Mouse (Mus musculus) lung, embryonic 14.5 days (tissue): ENCODE measurements at regions not wholly inside any gene's neighbourhood (a gene's known extent, or its start where the extent isn't known, plus 50 kb on each side); places are given as distances from the start of the nearest gene placed in this dataset.

Experiments used
- ATAC-seq: fragments of 200-750 bp; cut with Nextera tagmentation; 2 replicates; pipeline ENCODE4 v1.8.0; 2017; ENCODE audit warnings: mild to moderate bottlenecking, moderate TSS enrichment, moderate library complexity; ENCODE audit not compliant: insufficient read depth
- DNase-seq: peaks from one replicate; pipeline ENCODE4 v3.0.0-alpha.2; 2015
- H3K27ac ChIP-seq: fragments of 300-500 bp; sonication (generic); 2 replicates; pipeline ENCODE4 v1.5.1; 2014; ENCODE audit warnings: low read depth, mild to moderate bottlenecking, moderate library complexity
- H3K27me3 ChIP-seq: fragments of 300-500 bp; sonication (generic); 2 replicates; pipeline ENCODE4 v1.6.1; 2014; ENCODE audit warnings: low read length, control low read depth; ENCODE audit not compliant: insufficient read depth
- H3K36me3 ChIP-seq: fragments of 300-500 bp; sonication (generic); 2 replicates; pipeline ENCODE4 v1.6.1; 2014; ENCODE audit warnings: control low read depth; ENCODE audit not compliant: insufficient read depth
- H3K4me1 ChIP-seq: fragments of 300-500 bp; sonication (generic); 2 replicates; pipeline ENCODE4 v1.6.1; 2014; ENCODE audit warnings: antibody characterized with exemption, control low read depth; ENCODE audit not compliant: insufficient read depth
- H3K4me2 ChIP-seq: fragments of 300-500 bp; sonication (generic); 2 replicates; pipeline ENCODE4 v1.6.1; 2014; ENCODE audit warnings: mild to moderate bottlenecking
- H3K4me3 ChIP-seq: fragments of 300-500 bp; sonication (generic); 2 replicates; pipeline ENCODE4 v1.5.1; 2014; ENCODE audit warnings: low read depth, low read length
- H3K9ac ChIP-seq: fragments of 300-500 bp; sonication (generic); 2 replicates; pipeline ENCODE4 v1.6.1; 2014
- H3K9me3 ChIP-seq: fragments of 300-500 bp; sonication (generic); 2 replicates; pipeline ENCODE4 v1.6.1; 2016; ENCODE audit warnings: low read depth, low read length, control low read depth
- CTCF ChIP-seq: IDR thresholded peaks from 2 replicates; pipeline ENCODE4 v1.5.1; 2016; ENCODE audit warnings: antibody characterized with exemption, low read depth
- WGBS: fragments of 180-500 bp; shearing (Covaris S2); extraction: QIAGEN DNeasy Blood & Tissue Kit; methylation state at CpG from one replicate; pipeline ENCODE4 v1.1.7; 2014; 5-methylcytosine and 5-hydroxymethylcytosine counted together

- ATAC-seq: no peak
- no peak for DNase-seq
- WGBS: 74% methylated on average over 6 of the region's 6 CpGs
- Histone ChIP-seq H3K27me3 (no peaks in the 10 kb centered on the region), H3K9me3 (no peaks in the 10 kb centered on the region), H3K4me1 (no peaks in the 10 kb centered on the region), H3K27ac (no peak overlapping the region), H3K4me2 (no peak overlapping the region), H3K4me3 (no peak overlapping the region), H3K36me3 (no peaks in the 10 kb centered on the region), H3K9ac (no peak overlapping the region)
- TF ChIP-seq CTCF: no peak
Measured at GRCm38 (mm10) chr12:10600111-10600510, 209.5 kb downstream of the Rdh14 start.

GRCm38 (mm10) chr12:10618319-10618718 lies 227.7 kb downstream of the Rdh14 start:
- no peak overlapping the region for H3K27ac ChIP-seq
- TF ChIP-seq CTCF: no peak
- no peaks in the 10 kb centered on the region for H3K36me3 ChIP-seq
- H3K9ac ChIP-seq: no peak overlapping the region
- no peaks in the 10 kb centered on the region for H3K27me3 ChIP-seq
- H3K4me2 ChIP-seq: no peak overlapping the region
- no peaks in the 10 kb centered on the region for H3K4me1 ChIP-seq
- DNase-seq (no peak), ATAC-seq (no peak)
- H3K4me3 ChIP-seq: no peak overlapping the region
- H3K9me3 ChIP-seq: no peaks in the 10 kb centered on the region

- H3K4me2 ChIP-seq: no peak overlapping the region
- no peaks in the 10 kb centered on the region for H3K27me3 ChIP-seq
- no peaks in the 10 kb centered on the region for H3K9me3 ChIP-seq
- H3K36me3 ChIP-seq: no peaks in the 10 kb centered on the region
- no peaks in the 10 kb centered on the region for H3K4me1 ChIP-seq
- no peak overlapping the region for H3K9ac ChIP-seq
- no peak overlapping the region for H3K27ac ChIP-seq
- ATAC-seq: no peak
- no peak for DNase-seq
- H3K4me3 ChIP-seq: no peak overlapping the region
- 21% methylated on average over 3 of the region's 3 CpGs for WGBS
- no peak for TF ChIP-seq CTCF
Measured at GRCm38 (mm10) chr12:10620541-10620940, 230.0 kb downstream of the Rdh14 start.

GRCm38 (mm10) chr12:10638591-10638990 lies 248.0 kb downstream of the Rdh14 start:
- DNase-seq (no peak), ATAC-seq (no peak)
- 66% methylated on average over 3 of the region's 3 CpGs for WGBS
- Histone ChIP-seq H3K36me3 (no peaks in the 10 kb centered on the region), H3K4me3 (no peak overlapping the region), H3K9me3 (no peaks in the 10 kb centered on the region), H3K9ac (no peak overlapping the region), H3K4me1 (no peaks in the 10 kb centered on the region), H3K27me3 (no peaks in the 10 kb centered on the region), H3K27ac (no peak overlapping the region), H3K4me2 (no peak overlapping the region)
- TF ChIP-seq CTCF: no peak

GRCm38 (mm10) chr12:10654466-10655184 lies 264.1 kb downstream of the Rdh14 start:
- no peak for TF ChIP-seq CTCF
- Histone ChIP-seq H3K9me3 (no peaks in the 10 kb centered on the region), H3K27ac (no peak overlapping the region), H3K4me3 (no peak overlapping the region), H3K9ac (no peak overlapping the region), H3K4me2 (no peak overlapping the region), H3K4me1 (no peaks in the 10 kb centered on the region), H3K27me3 (no peaks in the 10 kb centered on the region), H3K36me3 (no peaks in the 10 kb centered on the region)
- 65% methylated on average over 6 of the region's 6 CpGs for WGBS
- no peak for ATAC-seq
- no peak for DNase-seq

- no peak overlapping the region for H3K27ac ChIP-seq
- TF ChIP-seq CTCF: no peak
Measured at GRCm38 (mm10) chr12:10655185-10655544, 264.6 kb downstream of the Rdh14 start.

GRCm38 (mm10) chr12:10658826-10659225 lies 268.3 kb downstream of the Rdh14 start:
- no peak overlapping the region for H3K4me2 ChIP-seq
- H3K27ac ChIP-seq: no peak overlapping the region
- no peaks in the 10 kb centered on the region for H3K4me1 ChIP-seq
- ATAC-seq (no peak), DNase-seq (no peak)
- H3K9ac ChIP-seq: no peak overlapping the region
- TF ChIP-seq CTCF: no peak
- no peaks in the 10 kb centered on the region for H3K27me3 ChIP-seq
- 75% methylated on average over 2 of the region's 2 CpGs for WGBS
- H3K4me3 ChIP-seq: no peak overlapping the region
- H3K36me3 ChIP-seq: no peaks in the 10 kb centered on the region
- H3K9me3 ChIP-seq: no peaks in the 10 kb centered on the region

More at GRCm38 (mm10) chr12:10655185-10655544, 264.6 kb downstream of the Rdh14 start:
- Histone ChIP-seq H3K9me3 (no peaks in the 10 kb centered on the region), H3K9ac (no peak overlapping the region), H3K36me3 (no peaks in the 10 kb centered on the region), H3K4me1 (no peaks in the 10 kb centered on the region), H3K4me3 (no peak overlapping the region), H3K4me2 (no peak overlapping the region), H3K27me3 (no peaks in the 10 kb centered on the region)
- ATAC-seq (no peak), DNase-seq (no peak)

GRCm38 (mm10) chr12:10686747-10687146 lies 296.2 kb downstream of the Rdh14 start:
- no peaks in the 10 kb centered on the region for H3K27me3 ChIP-seq
- no peaks in the 10 kb centered on the region for H3K36me3 ChIP-seq
- no peak overlapping the region for H3K9ac ChIP-seq
- no peak for TF ChIP-seq CTCF
- no peaks in the 10 kb centered on the region for H3K9me3 ChIP-seq
- ATAC-seq (no peak), DNase-seq (no peak)
- no peak overlapping the region for H3K27ac ChIP-seq
- WGBS: 85% methylated on average over 4 of the region's 4 CpGs
- no peaks in the 10 kb centered on the region for H3K4me1 ChIP-seq
- no peak overlapping the region for H3K4me2 ChIP-seq
- H3K4me3 ChIP-seq: no peak overlapping the region
